Mouse (Mus musculus) gastrocnemius, adult 2 months (tissue): ENCODE data around the gene Prl5a1. TPM values are rescaled to one million over a fixed set of nuclear protein-coding genes. Genes with fewer than 3 reads are reported as not detected.

Source experiments
- DNase-seq: peaks from one replicate; pipeline ENCODE4 v3.0.0; 2022
- H3K27ac ChIP-seq: fragments of 200-600 bp; 2 replicates; pipeline ENCODE4 v1.8.1; 2022; ENCODE audit warnings: mild to moderate bottlenecking
- H3K4me3 ChIP-seq: fragments of 200-600 bp; 2 replicates; pipeline ENCODE4 v1.8.1; 2022; ENCODE audit warnings: mild to moderate bottlenecking, moderate library complexity
- CTCF ChIP-seq: fragments of 200-600 bp; IDR thresholded peaks from 2 replicates; pipeline ENCODE4 v1.8.1; 2022; ENCODE audit warnings: antibody characterized with exemption, mild to moderate bottlenecking, moderate library complexity
- intact Hi-C: fragments of 180-260 bp; cut with DNase I; formaldehyde crosslinking; loops from one replicate; pipeline ENCODE4 v1.15.1; 2025
- long read RNA-seq, 2 experiments: library from polyadenylated mRNA; stranded (forward); transcript quantifications; one replicate each; pipeline ENCODE4 v2.0.0; 2021
- total RNA-seq, 2 experiments: library from RNA; stranded (reverse); gene quantifications; 2 replicates each; pipeline ENCODE4 v1.2.3; 2021

Gene Prl5a1
- total RNA-seq, result not detected
- long read RNA-seq, experiment 1, result 0 reads
- long read RNA-seq, experiment 2, result 0 reads

DNA sequence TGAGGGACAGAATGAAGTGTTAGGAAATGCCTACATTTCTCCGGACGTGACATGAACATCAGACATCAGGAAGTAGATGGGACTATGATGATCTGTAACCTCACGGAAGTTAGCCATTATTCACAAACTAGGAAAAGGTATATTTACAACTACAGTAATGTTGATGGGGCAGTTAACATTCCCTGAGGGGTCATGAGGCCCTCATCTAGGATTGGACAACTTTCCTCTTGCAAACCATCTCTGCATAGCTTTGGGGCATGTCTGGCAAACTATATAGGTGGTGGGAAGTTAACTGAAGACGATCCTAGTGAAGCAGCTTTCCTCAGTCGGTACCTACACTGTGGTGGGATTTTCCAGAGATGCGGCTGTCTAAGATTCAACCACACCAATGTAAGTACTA lies at the start of gene Prl5a1:
Prl5a1 (plus strand) TSS at position 301 of the 400 bp plus-strand sequence.
- Histone ChIP-seq H3K27ac (no peak within 1 kb of the TSS), H3K4me3 (no peak within 1 kb of the TSS)
- no peak for TF ChIP-seq CTCF
- DNase-seq, result no peak
- intact Hi-C loops, result no loop called here

DNA sequence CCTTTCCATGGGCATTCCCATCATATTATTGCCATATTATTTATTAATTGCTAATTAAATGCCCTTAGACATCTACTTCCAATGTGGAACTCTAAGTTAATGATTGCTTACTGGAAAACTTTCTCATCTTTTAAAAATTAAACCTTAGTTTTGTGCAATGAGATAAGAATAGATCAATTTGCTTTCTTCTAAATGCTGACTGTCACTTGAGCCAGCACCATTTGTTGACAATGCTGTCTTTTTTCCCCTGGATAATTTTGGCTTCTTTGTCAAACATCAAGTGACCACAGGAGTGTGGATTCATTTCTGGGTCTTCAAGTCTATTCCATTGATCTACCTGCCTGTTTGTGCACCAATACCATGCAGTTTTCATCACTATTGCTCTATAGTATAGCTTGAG lies 46.1 kb upstream of the Prl5a1 start:
- Histone ChIP-seq H3K4me3 (no peak overlapping the region), H3K27ac (no peak overlapping the region)
- TF ChIP-seq CTCF, result no peak
- DNase-seq, result no peak
- intact Hi-C loops, result no loop called here

DNA sequence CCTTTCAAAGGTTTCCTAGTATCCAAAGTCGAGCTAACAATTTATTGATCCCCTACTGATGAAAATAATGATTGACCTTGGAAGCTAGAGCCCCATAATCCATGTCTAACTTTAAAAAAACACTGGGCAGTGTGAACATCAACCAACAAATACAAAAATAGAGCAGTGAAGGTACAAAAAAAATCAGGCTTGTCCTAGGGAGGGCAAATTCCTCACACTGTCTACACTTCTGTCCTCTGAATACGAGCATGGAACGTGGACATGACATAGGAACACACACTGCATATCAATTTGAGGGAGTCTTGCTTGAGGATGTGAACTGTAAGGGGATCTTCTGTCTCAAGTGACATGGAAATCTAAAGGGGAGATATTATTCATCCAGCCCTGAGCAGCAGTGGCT lies 33.7 kb upstream of the Prl5a1 start:
- no peak overlapping the region for H3K27ac ChIP-seq
- TF ChIP-seq CTCF, result no peak
- DNase-seq, result no peak
- no peak overlapping the region for H3K4me3 ChIP-seq
- intact Hi-C loops, result no loop called here

DNA sequence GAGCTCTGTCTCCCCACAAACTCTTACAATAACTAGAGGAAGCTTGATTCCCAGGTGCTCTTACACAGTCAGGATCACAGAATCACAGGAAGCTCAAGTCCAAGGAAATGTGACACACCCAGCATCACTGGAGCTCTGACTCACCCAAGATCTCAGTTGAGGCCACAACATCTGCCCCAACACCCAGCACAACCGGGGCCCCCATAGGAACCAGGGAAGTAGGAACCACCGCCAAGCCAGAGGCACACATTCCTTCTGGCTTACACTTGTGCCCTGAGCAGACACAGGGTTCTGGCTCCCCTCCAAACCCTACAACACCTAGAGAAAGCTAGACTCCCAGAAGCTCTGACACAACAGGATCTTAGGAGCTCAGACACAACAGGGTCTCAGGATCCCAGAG lies 9.5 kb upstream of the Prl5a1 start:
- Histone ChIP-seq H3K27ac (no peak overlapping the region), H3K4me3 (no peak overlapping the region)
- no peak for TF ChIP-seq CTCF
- DNase-seq, result no peak
- intact Hi-C loops, result no loop called here

DNA sequence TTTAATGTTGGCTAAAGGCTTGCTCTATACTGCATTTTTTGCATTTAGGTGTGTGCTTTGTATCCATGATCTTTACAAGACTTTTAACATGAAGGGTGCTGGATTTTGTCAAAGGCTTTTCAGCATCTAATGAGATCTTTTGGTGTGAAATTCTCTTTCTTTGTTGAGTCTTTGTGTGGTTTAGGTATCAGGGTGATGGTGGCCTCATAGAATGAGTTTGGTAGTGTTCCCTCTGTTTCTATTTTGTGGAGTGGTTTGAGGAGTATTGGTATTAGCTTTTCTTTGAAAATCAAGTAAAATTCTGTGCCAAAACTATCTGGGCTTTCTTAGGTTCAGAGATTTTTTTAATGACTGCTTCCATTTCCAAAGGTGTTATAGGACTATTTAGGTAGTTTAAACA lies 6.5 kb upstream of the Prl5a1 start:
- no peak for TF ChIP-seq CTCF
- intact Hi-C loops, result no loop called here
- no peak overlapping the region for H3K4me3 ChIP-seq
- H3K27ac ChIP-seq, result no peak overlapping the region
- no peak for DNase-seq

Other genes with a start within 250 kb of the Prl5a1 start
- gene Prl4a1, start 126.3 kb upstream of the Prl5a1 start, total RNA-seq, result not detected
- gene Gm11361, start 115.0 kb downstream of the Prl5a1 start, total RNA-seq, result 10 to 100 TPM; 55.6 to 75.8 TPM